Mouse (Mus musculus) intestine, embryonic 14.5 days (tissue): ENCODE data around the gene Gabpb1. TPM values are rescaled to one million over a fixed set of nuclear protein-coding genes. Genes with fewer than 3 reads are reported as not detected.
"Not testable (repeated sequence)": the region's sequence is repeated elsewhere in the genome, so short reads cannot be mapped to it uniquely, and the experiment has no call there.

Experiments used
- ATAC-seq: fragments of 200-750 bp; cut with Nextera tagmentation; replicated peaks from 2 replicates; pipeline ENCODE4 v1.8.0; 2017; ENCODE audit warnings: low read depth, moderate number of reproducible peaks, moderate TSS enrichment, moderate library complexity; ENCODE audit not compliant: low FRiP score, low TSS enrichment
- DNase-seq: peaks from one replicate; pipeline ENCODE4 v3.0.0-alpha.2; 2018; ENCODE audit warnings: low spot score
- H3K27ac ChIP-seq: fragments of 300-500 bp; sonication (generic); 2 replicates; pipeline ENCODE4 v1.5.1; 2014; ENCODE audit warnings: low read depth, mild to moderate bottlenecking, control low read depth
- H3K27me3 ChIP-seq: fragments of 300-500 bp; sonication (generic); replicated peaks from 2 replicates; pipeline ENCODE4 v1.6.1; 2014; ENCODE audit warnings: low read length, control low read depth; ENCODE audit not compliant: control insufficient read depth, insufficient read depth
- H3K36me3 ChIP-seq: fragments of 300-500 bp; sonication (generic); 2 replicates; pipeline ENCODE4 v1.6.1; 2014; ENCODE audit warnings: low read length, control low read depth; ENCODE audit not compliant: control insufficient read depth, insufficient read depth
- H3K4me1 ChIP-seq: fragments of 300-500 bp; sonication (generic); replicated peaks from 2 replicates; pipeline ENCODE4 v1.6.1; 2014; ENCODE audit warnings: low read length, control low read depth, mixed read lengths; ENCODE audit not compliant: control insufficient read depth, insufficient read depth
- H3K4me2 ChIP-seq: fragments of 300-500 bp; sonication (generic); 2 replicates; pipeline ENCODE4 v1.6.1; 2014; ENCODE audit warnings: low read length
- H3K4me3 ChIP-seq: fragments of 300-500 bp; sonication (generic); 2 replicates; pipeline ENCODE4 v1.5.1; 2014; ENCODE audit warnings: low read depth, low read length, control low read depth, mixed read lengths
- H3K9ac ChIP-seq: fragments of 300-500 bp; sonication (generic); 2 replicates; pipeline ENCODE4 v1.6.1; 2014; ENCODE audit warnings: mild to moderate bottlenecking, low read length
- H3K9me3 ChIP-seq: fragments of 300-500 bp; sonication (generic); 2 replicates; pipeline ENCODE4 v1.6.1; 2016; ENCODE audit warnings: low read length, control low read depth; ENCODE audit not compliant: control insufficient read depth
- WGBS: fragments of 180-500 bp; shearing (Covaris S2); extraction: QIAGEN DNeasy Blood & Tissue Kit; methylation state at CpG from one replicate; pipeline ENCODE4 v1.1.7; 2014; 5-methylcytosine and 5-hydroxymethylcytosine counted together
- polyA plus RNA-seq: library from polyadenylated mRNA; unstranded; fragments of >200 nt; fragmentation: Nextera tagmentation; extraction: Ambion mirVana; gene quantifications from 2 replicates; pipeline ENCODE4 v1.2.1, GENCODE M21; 2014

Gene Gabpb1
- polyA plus RNA-seq, 1 experiment from 2014 or later: 46.5 TPM

DNA sequence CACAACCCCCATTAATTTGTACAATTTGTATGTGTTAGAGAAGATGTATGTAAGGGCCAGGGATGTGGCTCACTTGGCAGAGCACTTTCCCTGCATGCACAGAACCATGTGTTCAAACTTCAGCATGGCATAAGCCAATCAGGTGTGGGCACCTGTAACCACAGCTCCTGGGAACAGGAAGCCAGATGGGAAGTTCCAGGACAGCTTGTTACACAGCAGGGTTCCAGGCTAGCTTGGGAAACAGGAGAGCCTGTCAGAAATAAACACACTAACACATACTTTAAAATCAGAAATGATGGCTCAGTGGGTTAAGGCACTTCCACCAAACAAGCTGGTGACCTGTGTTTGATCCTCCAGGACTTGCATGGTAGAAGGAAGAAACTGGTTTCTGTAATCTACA, 53.0 kb downstream of the Gabpb1 start:
- H3K4me2 ChIP-seq: no peak overlapping the region
- H3K4me1 ChIP-seq: no peaks in the 10 kb centered on the region
- no peak overlapping the region for H3K4me3 ChIP-seq
- no peaks in the 10 kb centered on the region for H3K9me3 ChIP-seq
- no peaks in the 10 kb centered on the region for H3K27me3 ChIP-seq
- no peak overlapping the region for H3K27ac ChIP-seq
- H3K9ac ChIP-seq: no peak overlapping the region
- H3K36me3 ChIP-seq: no peaks in the 10 kb centered on the region
- DNase-seq: no peak
- ATAC-seq: no peak

GRCm38 (mm10) chr2:126622455-126622854, 53.7 kb downstream of the Gabpb1 start:
- Histone ChIP-seq H3K27ac (no peak overlapping the region), H3K4me3 (no peak overlapping the region), H3K4me1 (no peaks in the 10 kb centered on the region), H3K36me3 (no peaks in the 10 kb centered on the region), H3K9me3 (no peaks in the 10 kb centered on the region), H3K9ac (no peak overlapping the region), H3K27me3 (no peaks in the 10 kb centered on the region), H3K4me2 (no peak overlapping the region)
- ATAC-seq (no peak), DNase-seq (no peak)
- 80% methylated on average over 2 of the region's 2 CpGs for WGBS

GRCm38 (mm10) chr2:126619249-126619704, 56.9 kb downstream of the Gabpb1 start, which contains the start of gene Hdc:
Gene Hdc (minus strand): TSS chr2:126619299.
- Histone ChIP-seq H3K27me3 (no peaks in the 10 kb centered on the region), H3K9me3 (no peaks in the 10 kb centered on the region), H3K4me1 (no peaks in the 10 kb centered on the region), H3K36me3 (no peaks in the 10 kb centered on the region), H3K4me3 (no peak within 1 kb of the TSS), H3K4me2 (no peak within 1 kb of the TSS), H3K27ac (no peak within 1 kb of the TSS), H3K9ac (no peak within 1 kb of the TSS)
- ATAC-seq (no peak), DNase-seq (no peak)
- 69% methylated on average over 14 of the region's 14 CpGs for WGBS

DNA sequence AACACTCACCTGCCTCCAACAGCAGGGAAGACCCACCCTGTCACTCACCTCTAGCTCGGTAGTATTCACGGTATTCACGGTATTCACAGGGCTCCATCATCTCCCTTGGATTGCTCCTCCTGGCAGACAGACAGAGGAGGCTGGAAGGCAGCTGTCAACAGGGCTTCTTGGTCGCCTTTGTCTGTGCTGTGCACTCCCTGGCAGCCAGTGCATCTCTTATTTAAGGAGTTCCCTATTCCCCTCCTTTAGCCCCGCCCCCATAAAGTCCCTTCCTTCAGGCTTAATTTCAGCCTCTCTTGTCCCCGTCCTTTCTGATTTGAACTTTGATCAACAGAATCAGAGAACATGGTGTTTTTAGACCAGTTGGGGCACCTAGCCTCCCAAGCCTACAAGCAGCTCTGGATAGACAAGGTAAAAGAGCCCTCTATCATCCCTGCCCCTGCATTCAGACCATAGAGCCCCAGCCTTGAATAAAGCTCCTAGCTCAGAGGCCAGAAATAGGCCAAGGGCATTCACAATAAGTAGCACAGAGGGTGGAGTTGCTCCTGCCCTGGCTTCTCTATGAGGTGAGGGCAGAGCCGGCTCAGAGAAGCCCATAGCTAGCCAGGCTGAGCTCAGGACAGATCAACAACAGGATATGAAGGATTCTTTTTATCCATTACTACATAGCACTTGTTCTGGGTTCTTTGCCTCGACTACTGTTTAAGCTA, 57.5 kb downstream of the Gabpb1 start:
- Histone ChIP-seq H3K36me3 (no peaks in the 10 kb centered on the region), H3K27me3 (no peaks in the 10 kb centered on the region), H3K4me3 (no peak overlapping the region), H3K9me3 (no peaks in the 10 kb centered on the region), H3K27ac (no peak overlapping the region), H3K9ac (no peak overlapping the region), H3K4me1 (no peaks in the 10 kb centered on the region), H3K4me2 (no peak overlapping the region)
- ATAC-seq (no peak), DNase-seq (no peak)
- WGBS: 29% methylated on average over 8 of the region's 8 CpGs

GRCm38 (mm10) chr2:126615355-126615754, 60.8 kb downstream of the Gabpb1 start:
- no peak overlapping the region for H3K4me2 ChIP-seq
- no peak overlapping the region for H3K9ac ChIP-seq
- H3K27ac ChIP-seq: no peak overlapping the region
- DNase-seq (no peak), ATAC-seq (no peak)
- H3K36me3 ChIP-seq: no peaks in the 10 kb centered on the region
- WGBS: 96% methylated on average over 3 of the region's 3 CpGs
- no peak overlapping the region for H3K4me3 ChIP-seq
- no peaks in the 10 kb centered on the region for H3K4me1 ChIP-seq
- no peaks in the 10 kb centered on the region for H3K9me3 ChIP-seq
- no peaks in the 10 kb centered on the region for H3K27me3 ChIP-seq

DNA sequence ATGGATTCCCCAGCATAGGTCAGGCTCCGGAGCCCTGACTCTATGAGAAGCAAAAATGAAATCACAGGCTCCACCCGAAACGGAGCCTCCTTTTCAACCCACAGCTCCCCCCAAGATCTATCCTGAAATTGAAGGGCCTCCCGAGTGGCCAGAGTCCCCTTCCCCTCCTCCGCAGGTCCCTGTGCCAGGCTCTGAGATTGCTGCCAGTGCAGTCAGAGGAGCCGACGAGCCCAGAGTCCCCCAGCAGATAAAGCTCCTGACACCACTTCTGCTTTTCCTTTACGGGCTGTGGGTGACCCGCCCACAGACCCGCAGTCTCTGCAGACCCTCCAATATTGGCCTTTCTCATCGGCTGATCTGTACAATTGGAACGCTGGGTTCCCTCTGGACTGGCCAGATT, 66.5 kb downstream of the Gabpb1 start:
- not testable (repeated sequence) for DNase-seq, H3K9ac ChIP-seq, H3K27ac ChIP-seq, H3K4me2 ChIP-seq, H3K4me3 ChIP-seq, H3K4me1 ChIP-seq, H3K9me3 ChIP-seq, H3K27me3 ChIP-seq, H3K36me3 ChIP-seq, ATAC-seq
- 72% methylated on average over 12 of the region's 12 CpGs for whole genome bisulfite sequencing

DNA sequence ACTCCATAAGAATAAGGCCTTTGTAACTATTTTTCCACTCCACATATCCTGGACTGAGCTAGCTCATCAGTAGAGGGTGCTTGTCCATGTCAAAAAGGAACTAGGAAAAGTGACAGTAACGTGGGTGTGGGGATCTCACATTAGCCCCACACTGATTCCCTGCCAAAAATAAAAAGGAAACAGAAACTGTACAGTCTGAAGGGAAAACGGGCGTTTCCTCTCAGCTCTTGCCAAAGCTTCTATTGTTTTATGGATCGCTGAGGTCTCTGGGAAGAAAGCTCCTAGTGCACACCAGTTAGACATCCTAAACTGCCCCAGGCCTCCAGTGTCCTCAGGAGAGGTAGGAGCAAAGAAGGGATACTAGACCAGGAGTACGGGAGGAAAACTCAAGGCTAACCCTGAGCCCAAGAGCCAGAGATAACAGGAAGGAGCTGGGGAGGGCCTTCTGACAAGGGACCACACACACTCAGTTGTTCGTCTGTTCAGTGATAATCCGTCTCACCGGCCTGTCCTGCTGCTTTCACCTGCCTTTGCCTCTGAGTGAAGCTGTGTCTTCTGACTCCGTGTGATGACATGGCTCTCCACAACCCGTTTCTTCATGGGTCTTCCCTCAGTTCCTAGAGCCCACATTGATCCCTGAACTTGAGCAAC, 68.5 kb downstream of the Gabpb1 start:
- Histone ChIP-seq H3K9ac (no peak overlapping the region), H3K4me3 (no peak overlapping the region), H3K27ac (no peak overlapping the region), H3K4me1 (no peaks in the 10 kb centered on the region), H3K36me3 (no peaks in the 10 kb centered on the region), H3K9me3 (no peaks in the 10 kb centered on the region), H3K4me2 (no peak overlapping the region), H3K27me3 (no peaks in the 10 kb centered on the region)
- DNase-seq (no peak), ATAC-seq (no peak)
- 57% methylated on average over 10 of the region's 10 CpGs for WGBS

DNA sequence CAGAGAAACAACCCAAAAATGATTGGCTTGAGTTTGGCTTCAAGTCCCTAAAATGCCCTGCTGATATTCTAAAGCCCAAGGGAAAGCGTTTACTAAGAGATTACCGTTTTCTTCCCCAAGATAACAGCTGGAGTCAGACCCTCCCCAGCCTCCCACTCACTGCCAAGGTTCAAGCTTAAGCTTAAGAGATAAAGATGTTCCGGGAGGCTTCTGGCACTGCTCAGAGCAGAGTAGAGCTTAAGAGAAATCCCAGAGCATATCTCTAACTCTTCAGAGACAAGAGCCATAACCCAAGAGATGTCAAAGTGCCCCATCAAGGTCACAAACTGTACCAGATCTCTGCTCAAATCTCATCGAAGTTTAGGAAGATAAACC, 69.5 kb downstream of the Gabpb1 start:
- Histone ChIP-seq H3K9me3 (no peaks in the 10 kb centered on the region), H3K27me3 (no peaks in the 10 kb centered on the region), H3K4me3 (no peak overlapping the region), H3K4me1 (no peaks in the 10 kb centered on the region), H3K4me2 (no peak overlapping the region), H3K27ac (no peak overlapping the region), H3K9ac (no peak overlapping the region), H3K36me3 (no peaks in the 10 kb centered on the region)
- ATAC-seq (no peak), DNase-seq (no peak)
- WGBS: 48% methylated on average over 4 of the region's 4 CpGs
